Mouse (Mus musculus): ENCODE measurements around the gene Prkg1. TPM values are rescaled to one million over a fixed set of nuclear protein-coding genes. Genes with fewer than 3 reads are reported as not detected.

Prkg1 gene
- polyA plus RNA-seq, 1 experiment from 2014 or later = 12.0 TPM

- Histone ChIP-seq H3K9me3 (no peaks in the 10 kb centered on the region), H3K27ac (no peak overlapping the region), H3K36me3 (no peaks in the 10 kb centered on the region), H3K4me3 (no peak overlapping the region), H3K27me3 (ENCODE audit: insufficient read depth, poor library complexity, severe bottlenecking) (no peaks in the 10 kb centered on the region), H3K4me1 (no peaks in the 10 kb centered on the region)
- 65% methylated on average over 2 of the region's 2 CpGs for WGBS
- no peak for DNase-seq (ENCODE audit: low spot score)
Measured at GRCm38 (mm10) chr19:31431411-31431810, 333.4 kb downstream of the Prkg1 start.

DNA sequence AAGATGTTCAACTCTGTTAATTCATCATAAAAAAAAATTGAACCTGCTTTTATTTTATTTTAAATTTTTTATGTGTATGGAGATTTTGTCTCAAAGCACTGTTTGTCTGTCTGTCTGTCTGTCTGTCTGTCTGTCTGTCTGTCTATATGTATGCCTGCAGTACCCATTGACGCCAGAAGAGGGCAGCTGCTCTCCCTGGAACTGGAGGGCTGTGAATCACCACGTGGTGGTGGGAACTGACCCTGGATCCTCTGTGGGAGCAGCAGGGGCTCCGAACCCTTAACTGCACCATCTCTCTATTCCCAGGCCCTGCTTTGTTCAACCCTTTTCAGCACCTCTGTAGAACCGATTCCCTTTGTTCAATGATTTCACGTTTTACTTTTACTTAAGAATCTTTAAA lies 338.7 kb downstream of the Prkg1 start:
- H3K27me3 ChIP-seq (ENCODE audit: insufficient read depth, poor library complexity, severe bottlenecking) = no peaks in the 10 kb centered on the region
- H3K36me3 ChIP-seq = peaks cover 2% of the 10 kb centered on the region; the same call in 1 of the 2 replicates
- no peak overlapping the region for H3K27ac ChIP-seq
- DNase-seq (ENCODE audit: low spot score) = no peak
- 68% methylated on average over 5 of the region's 5 CpGs for WGBS
- no peak overlapping the region for H3K4me3 ChIP-seq
- peaks cover 18% of the 10 kb centered on the region for H3K4me1 ChIP-seq
- no peaks in the 10 kb centered on the region for H3K9me3 ChIP-seq

GRCm38 (mm10) chr19:31425199-31425598 lies 339.6 kb downstream of the Prkg1 start:
- Histone ChIP-seq H3K4me1 (peaks cover 18% of the 10 kb centered on the region), H3K36me3 (peaks cover 2% of the 10 kb centered on the region; the same call in 1 of the 2 replicates), H3K4me3 (no peak overlapping the region), H3K9me3 (no peaks in the 10 kb centered on the region), H3K27me3 (ENCODE audit: insufficient read depth, poor library complexity, severe bottlenecking) (no peaks in the 10 kb centered on the region), H3K27ac (no peak overlapping the region)
- WGBS = 49% methylated on average over 9 of the region's 9 CpGs
- no peak for DNase-seq (ENCODE audit: low spot score)

DNA sequence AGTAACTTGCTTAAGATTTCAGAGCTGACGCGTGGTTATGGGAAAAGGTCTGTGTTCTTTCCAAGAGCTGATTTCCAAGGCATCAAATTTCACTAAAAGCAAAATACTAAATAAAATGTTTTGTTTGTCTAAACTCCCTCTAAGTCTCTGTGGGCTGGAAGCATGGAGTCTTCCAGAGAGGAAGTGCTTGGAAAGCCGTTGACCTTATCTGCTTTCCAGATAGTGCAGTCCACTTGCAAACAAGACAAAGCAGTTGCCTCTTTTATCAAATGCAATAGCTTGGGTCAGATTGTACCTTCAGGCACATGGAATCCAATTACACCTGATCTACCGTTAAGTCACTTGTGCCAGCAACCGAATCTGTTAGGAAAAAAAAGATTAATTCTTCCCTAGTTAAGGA lies 340.5 kb downstream of the Prkg1 start:
- Histone ChIP-seq H3K4me3 (no peak overlapping the region), H3K36me3 (peaks cover 2% of the 10 kb centered on the region; the same call in 1 of the 2 replicates), H3K27me3 (ENCODE audit: insufficient read depth, poor library complexity, severe bottlenecking) (no peaks in the 10 kb centered on the region), H3K9me3 (no peaks in the 10 kb centered on the region), H3K27ac (no peak overlapping the region), H3K4me1 (peaks cover 18% of the 10 kb centered on the region)
- WGBS = 39% methylated on average over 5 of the region's 5 CpGs
- no peak for DNase-seq (ENCODE audit: low spot score)

- Histone ChIP-seq H3K27ac (no peak overlapping the region), H3K27me3 (ENCODE audit: insufficient read depth, poor library complexity, severe bottlenecking) (no peaks in the 10 kb centered on the region), H3K36me3 (no peaks in the 10 kb centered on the region), H3K9me3 (no peaks in the 10 kb centered on the region), H3K4me3 (no peak overlapping the region), H3K4me1 (no peaks in the 10 kb centered on the region)
- no peak for DNase-seq (ENCODE audit: low spot score)
- 87% methylated on average over 7 of the region's 7 CpGs for WGBS
Measured at GRCm38 (mm10) chr19:31413571-31413970, 351.3 kb downstream of the Prkg1 start.

- Histone ChIP-seq H3K9me3 (no peaks in the 10 kb centered on the region), H3K27me3 (ENCODE audit: insufficient read depth, poor library complexity, severe bottlenecking) (no peaks in the 10 kb centered on the region), H3K4me1 (no peaks in the 10 kb centered on the region), H3K27ac (no peak overlapping the region), H3K4me3 (no peak overlapping the region), H3K36me3 (no peaks in the 10 kb centered on the region)
- no peak for DNase-seq (ENCODE audit: low spot score)
- 79% methylated on average over 1 of the region's 1 CpGs for WGBS
Measured at GRCm38 (mm10) chr19:31396096-31396495, 368.7 kb downstream of the Prkg1 start.

GRCm38 (mm10) chr19:31385353-31385752 lies 379.5 kb downstream of the Prkg1 start:
- Histone ChIP-seq H3K27ac (no peak overlapping the region), H3K36me3 (no peaks in the 10 kb centered on the region), H3K4me1 (no peaks in the 10 kb centered on the region), H3K27me3 (ENCODE audit: insufficient read depth, poor library complexity, severe bottlenecking) (no peaks in the 10 kb centered on the region), H3K9me3 (no peaks in the 10 kb centered on the region), H3K4me3 (no peak overlapping the region)
- no peak for DNase-seq (ENCODE audit: low spot score)
- 80% methylated on average over 3 of the region's 3 CpGs for WGBS

DNA sequence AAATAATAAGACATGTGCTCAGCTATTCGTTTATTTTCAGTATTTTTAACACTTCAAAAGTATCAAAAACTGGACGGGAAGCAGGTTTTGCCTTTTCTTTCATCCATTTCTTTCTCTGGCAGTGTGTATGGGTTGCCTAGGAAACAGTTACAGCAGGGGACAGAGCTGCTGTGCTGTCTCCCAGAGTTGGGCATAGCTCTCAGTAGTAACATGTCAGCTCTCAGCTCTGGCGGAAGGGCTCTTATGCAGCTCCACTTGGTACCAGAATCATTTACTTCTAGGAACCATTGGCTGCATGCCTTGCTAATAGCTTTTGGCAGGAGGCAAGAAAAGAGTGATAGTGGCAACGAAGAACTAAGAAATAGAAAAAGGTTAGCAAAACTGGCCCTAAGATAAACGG lies 381.0 kb downstream of the Prkg1 start:
- Histone ChIP-seq H3K36me3 (no peaks in the 10 kb centered on the region), H3K9me3 (no peaks in the 10 kb centered on the region), H3K27ac (no peak overlapping the region), H3K4me3 (no peak overlapping the region), H3K27me3 (ENCODE audit: insufficient read depth, poor library complexity, severe bottlenecking) (no peaks in the 10 kb centered on the region), H3K4me1 (no peaks in the 10 kb centered on the region)
- 69% methylated on average over 5 of the region's 5 CpGs for whole genome bisulfite sequencing
- DNase-seq (ENCODE audit: low spot score) = no peak

DNA sequence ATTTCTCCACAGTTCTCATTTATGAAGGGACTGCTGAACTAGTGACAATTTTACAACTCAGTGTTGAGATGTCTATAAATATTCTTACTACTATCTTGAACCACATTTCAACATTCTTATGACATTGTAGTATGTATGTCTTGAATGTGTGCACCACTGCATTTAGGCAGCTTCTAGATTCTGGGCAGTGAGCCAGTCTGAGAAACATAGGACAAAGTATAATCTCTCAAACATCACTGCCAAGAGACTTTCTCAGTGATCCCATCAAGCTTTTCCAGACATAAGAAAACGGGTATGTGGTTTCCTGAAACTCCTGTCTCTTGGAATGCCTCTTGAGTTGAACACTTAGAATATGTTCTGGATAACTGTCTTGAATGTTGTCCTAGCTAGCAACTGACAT lies 394.7 kb downstream of the Prkg1 start:
- no peak overlapping the region for H3K27ac ChIP-seq
- 56% methylated on average over 1 of the region's 1 CpGs for WGBS
- H3K4me1 ChIP-seq = no peaks in the 10 kb centered on the region
- DNase-seq (ENCODE audit: low spot score) = no peak
- no peaks in the 10 kb centered on the region for H3K27me3 ChIP-seq (ENCODE audit: insufficient read depth, poor library complexity, severe bottlenecking)
- H3K4me3 ChIP-seq = no peak overlapping the region
- no peaks in the 10 kb centered on the region for H3K9me3 ChIP-seq
- no peaks in the 10 kb centered on the region for H3K36me3 ChIP-seq

GRCm38 (mm10) chr19:31369116-31369515 lies 395.7 kb downstream of the Prkg1 start:
- WGBS = 79% methylated on average over 1 of the region's 1 CpGs
- Histone ChIP-seq H3K27ac (no peak overlapping the region), H3K4me1 (no peaks in the 10 kb centered on the region), H3K9me3 (no peaks in the 10 kb centered on the region), H3K36me3 (no peaks in the 10 kb centered on the region), H3K27me3 (ENCODE audit: insufficient read depth, poor library complexity, severe bottlenecking) (no peaks in the 10 kb centered on the region), H3K4me3 (no peak overlapping the region)
- no peak for DNase-seq (ENCODE audit: low spot score)

- Histone ChIP-seq H3K27ac (no peak overlapping the region), H3K4me1 (peaks cover 5% of the 10 kb centered on the region), H3K9me3 (no peaks in the 10 kb centered on the region), H3K36me3 (no peaks in the 10 kb centered on the region), H3K27me3 (ENCODE audit: insufficient read depth, poor library complexity, severe bottlenecking) (no peaks in the 10 kb centered on the region), H3K4me3 (no peak overlapping the region)
- 49% methylated on average over 4 of the region's 4 CpGs for WGBS
- no peak for DNase-seq (ENCODE audit: low spot score)
Measured at GRCm38 (mm10) chr19:31362051-31362450, 402.8 kb downstream of the Prkg1 start.

- Histone ChIP-seq H3K27me3 (ENCODE audit: insufficient read depth, poor library complexity, severe bottlenecking) (no peaks in the 10 kb centered on the region), H3K4me1 (peaks cover 5% of the 10 kb centered on the region), H3K9me3 (no peaks in the 10 kb centered on the region), H3K4me3 (no peak overlapping the region), H3K27ac (no peak overlapping the region), H3K36me3 (no peaks in the 10 kb centered on the region)
- WGBS = 79% methylated on average over 5 of the region's 5 CpGs
- no peak for DNase-seq (ENCODE audit: low spot score)
Measured at GRCm38 (mm10) chr19:31361575-31361974, 403.3 kb downstream of the Prkg1 start.

- Histone ChIP-seq H3K36me3 (no peaks in the 10 kb centered on the region), H3K4me1 (peaks cover 5% of the 10 kb centered on the region), H3K27me3 (ENCODE audit: insufficient read depth, poor library complexity, severe bottlenecking) (no peaks in the 10 kb centered on the region), H3K9me3 (no peaks in the 10 kb centered on the region), H3K4me3 (no peak overlapping the region), H3K27ac (no peak overlapping the region)
- DNase-seq (ENCODE audit: low spot score) = no peak
- WGBS = 76% methylated on average over 3 of the region's 3 CpGs
Measured at GRCm38 (mm10) chr19:31361161-31361560, 403.7 kb downstream of the Prkg1 start.

GRCm38 (mm10) chr19:31354959-31355358 lies 409.9 kb downstream of the Prkg1 start:
- H3K9me3 ChIP-seq = no peaks in the 10 kb centered on the region
- H3K36me3 ChIP-seq = no peaks in the 10 kb centered on the region
- no peaks in the 10 kb centered on the region for H3K27me3 ChIP-seq (ENCODE audit: insufficient read depth, poor library complexity, severe bottlenecking)
- WGBS = 86% methylated on average over 1 of the region's 1 CpGs
- H3K4me3 ChIP-seq = no peak overlapping the region
- DNase-seq (ENCODE audit: low spot score) = no peak
- no peak overlapping the region for H3K27ac ChIP-seq
- H3K4me1 ChIP-seq = no peaks in the 10 kb centered on the region

Data from heart, embryonic 10.5 days (tissue).